Mouse (Mus musculus): ENCODE measurements around the gene Gm44965.
A peak's percentile ranks its signal among the peaks of the same experiment; 100 is the strongest.

GRCm38 (mm10) chr6:48554280-48555103 lies 39.2 kb upstream of the Gm44965 start, which contains the start of gene Lrrc61:
- TF ChIP-seq POLR2A (IDR thresholded peaks at IDR 0.05; ENCODE audit: insufficient read length, low read depth), result peak; percentile 31
- 0 out of 2 replicates have a peak, but pooled peaks have one; percentile 27 for TF ChIP-seq CEBPB (IDR thresholded peaks at IDR 0.05; ENCODE audit: insufficient read depth, poor library complexity, severe bottlenecking)
- TF ChIP-seq TCF12 (IDR thresholded peaks at IDR 0.05; ENCODE audit: insufficient read depth, poor library complexity, severe bottlenecking), result no peak
- TF ChIP-seq MAX (IDR thresholded peaks at IDR 0.05; ENCODE audit: low read depth), result no peak
- TF ChIP-seq E2F4 (IDR thresholded peaks at IDR 0.05; ENCODE audit: insufficient read depth), result no peak
- TF ChIP-seq USF1 (IDR thresholded peaks at IDR 0.05; ENCODE audit: low read depth), result no peak
- no peak for TF ChIP-seq POLR2AphosphoS2 (IDR thresholded peaks at IDR 0.05; ENCODE audit: insufficient read length, low read depth)
- no peak for TF ChIP-seq MYOG (IDR thresholded peaks at IDR 0.05; ENCODE audit: control insufficient read depth in 1 of 3, insufficient read depth in 1 of 3, insufficient read length in 2 of 3, low read depth in 2 of 3)
- TF ChIP-seq SRF (IDR thresholded peaks at IDR 0.05; ENCODE audit: control insufficient read depth, insufficient read length, low read depth), result no peak
- TF ChIP-seq MYOD1 (IDR thresholded peaks at IDR 0.05; ENCODE audit: control insufficient read depth in 1 of 3, insufficient read length in 2 of 3, low read depth in 2 of 3), result no peak

All from myocyte (in vitro differentiated cells).